Mouse (Mus musculus) macrophage (primary cell): ENCODE data around the gene Gje1. TPM values are rescaled to one million over a fixed set of nuclear protein-coding genes. Genes with fewer than 3 reads are reported as not detected.

Experiments
- H3K27ac ChIP-seq: fragments of 350-480 bp; formaldehyde crosslinking; 2 replicates; pipeline ENCODE4 v1.9.0; 2021
- H3K36me3 ChIP-seq: fragments of 350-480 bp; formaldehyde crosslinking; 2 replicates; pipeline ENCODE4 v1.9.0; 2021; ENCODE audit errors: inconsistent target
- H3K4me3 ChIP-seq: fragments of 350-480 bp; formaldehyde crosslinking; 2 replicates; pipeline ENCODE4 v1.9.0; 2021; ENCODE audit errors: inconsistent target
- H3K79me2 ChIP-seq: fragments of 350-480 bp; formaldehyde crosslinking; 2 replicates; pipeline ENCODE4 v1.9.0; 2021; ENCODE audit errors: inconsistent target
- WGBS: methylation state at CpG from one replicate; pipeline ENCODE4 v1.1.7; 2026; ENCODE audit warnings: inconsistent platforms; ENCODE audit not compliant: missing documents; 5-methylcytosine and 5-hydroxymethylcytosine counted together
- polyA plus RNA-seq: library from polyadenylated mRNA; stranded (reverse); fragments of 250-400 nt; gene quantifications from 3 replicates; pipeline ENCODE4 v1.2.4, GENCODE M21; 2018; ENCODE audit warnings: inconsistent platforms
- total RNA-seq, 78 experiments: library from RNA; depleted of rRNA; stranded (reverse); fragments of 250-400 nt; gene quantifications; 1 replicate in 9 of 78; 2 replicates in 24 of 78; 3 replicates in 43 of 78; 4 replicates in 2 of 78; pipeline ENCODE4 v1.2.4; 2018; ENCODE audit warnings: inconsistent platforms in 56 of 78

The Gje1 gene
- not detected for total RNA-seq (2018; cell fraction: chromatin; rRNA removed)
- total RNA-seq (2018; cell fraction: cytosol; rRNA removed) = not detected
- not detected for total RNA-seq (2018; cell fraction: nucleus; rRNA removed)
- not detected in 3 replicates for polyA plus RNA-seq

DNA sequence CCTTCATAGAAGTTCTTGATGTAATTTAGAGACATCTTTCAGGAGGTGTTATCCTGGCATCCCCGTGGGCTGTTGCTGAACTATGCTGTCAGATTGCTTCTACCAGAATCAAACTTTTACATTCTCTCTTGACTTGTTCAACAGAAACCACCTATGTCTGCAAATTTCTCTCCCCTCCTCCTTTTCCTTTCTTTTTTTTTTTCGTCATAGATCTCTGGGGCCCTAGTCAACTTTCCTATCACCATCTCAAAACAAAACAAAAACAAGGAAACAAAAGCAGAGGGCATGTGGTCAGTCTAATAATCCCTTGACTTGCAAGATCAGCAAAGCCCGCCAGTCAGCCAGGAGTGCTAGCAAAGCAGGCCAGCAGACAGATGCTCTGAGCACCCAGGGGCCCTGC is at the start of gene Gje1:
Gene Gje1 (minus strand): TSS at position 101 of the 400 bp plus-strand sequence.
- WGBS = 89% methylated on average over 3 of the region's 3 CpGs
- H3K27ac ChIP-seq = no peak within 1 kb of the TSS
- no peak within 1 kb of the TSS for H3K4me3 ChIP-seq
- no peaks in the 10 kb centered on the region for H3K79me2 ChIP-seq
- H3K36me3 ChIP-seq = no peaks in the 10 kb centered on the region

GRCm38 (mm10) chr10:14760618-14761017 is 42.6 kb upstream of the Gje1 start:
- Histone ChIP-seq H3K27ac (no peak overlapping the region), H3K79me2 (no peaks in the 10 kb centered on the region), H3K36me3 (no peaks in the 10 kb centered on the region), H3K4me3 (no peak overlapping the region)
- 39% methylated on average over 8 of the region's 8 CpGs for WGBS

- Histone ChIP-seq H3K4me3 (no peak overlapping the region), H3K27ac (no peak overlapping the region)
- 5% methylated on average over 35 of the region's 35 CpGs for whole genome bisulfite sequencing
These were observed 41.9 kb upstream of the Gje1 start for GRCm38 (mm10) chr10:14759665-14760558.

DNA sequence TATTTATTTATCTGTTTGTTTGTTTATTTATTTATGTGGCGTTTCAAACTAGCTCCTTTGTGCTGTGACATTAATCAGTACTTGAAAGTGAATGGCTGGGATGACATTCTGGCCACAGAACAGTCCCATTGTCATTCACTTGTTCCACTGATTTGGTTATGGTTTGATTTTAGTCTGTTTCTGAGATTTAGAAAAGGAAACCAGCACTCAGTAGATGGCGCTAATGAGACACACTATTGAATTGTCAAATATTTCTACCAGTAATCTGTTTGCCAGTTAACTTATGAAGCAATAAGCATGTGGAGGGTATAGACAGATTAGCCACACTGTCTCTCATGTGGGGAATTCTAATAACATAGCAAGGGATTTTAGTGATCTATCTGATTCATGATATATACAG is 16.3 kb upstream of the Gje1 start:
- H3K4me3 ChIP-seq = no peak overlapping the region

More at GRCm38 (mm10) chr10:14759665-14760558, 41.9 kb upstream of the Gje1 start:
- Histone ChIP-seq H3K79me2 (no peaks in the 10 kb centered on the region), H3K36me3 (no peaks in the 10 kb centered on the region)

GRCm38 (mm10) chr10:14725671-14726070 is 7.7 kb upstream of the Gje1 start:
- Histone ChIP-seq H3K36me3 (no peaks in the 10 kb centered on the region), H3K79me2 (no peaks in the 10 kb centered on the region), H3K4me3 (no peak overlapping the region), H3K27ac (no peak overlapping the region)
- WGBS = 92% methylated on average over 9 of the region's 9 CpGs

More for the DNA sequence above, 16.3 kb upstream of the Gje1 start:
- Histone ChIP-seq H3K36me3 (no peaks in the 10 kb centered on the region), H3K27ac (no peak overlapping the region), H3K79me2 (no peaks in the 10 kb centered on the region)
- 12% methylated on average over 2 of the region's 2 CpGs for WGBS

DNA sequence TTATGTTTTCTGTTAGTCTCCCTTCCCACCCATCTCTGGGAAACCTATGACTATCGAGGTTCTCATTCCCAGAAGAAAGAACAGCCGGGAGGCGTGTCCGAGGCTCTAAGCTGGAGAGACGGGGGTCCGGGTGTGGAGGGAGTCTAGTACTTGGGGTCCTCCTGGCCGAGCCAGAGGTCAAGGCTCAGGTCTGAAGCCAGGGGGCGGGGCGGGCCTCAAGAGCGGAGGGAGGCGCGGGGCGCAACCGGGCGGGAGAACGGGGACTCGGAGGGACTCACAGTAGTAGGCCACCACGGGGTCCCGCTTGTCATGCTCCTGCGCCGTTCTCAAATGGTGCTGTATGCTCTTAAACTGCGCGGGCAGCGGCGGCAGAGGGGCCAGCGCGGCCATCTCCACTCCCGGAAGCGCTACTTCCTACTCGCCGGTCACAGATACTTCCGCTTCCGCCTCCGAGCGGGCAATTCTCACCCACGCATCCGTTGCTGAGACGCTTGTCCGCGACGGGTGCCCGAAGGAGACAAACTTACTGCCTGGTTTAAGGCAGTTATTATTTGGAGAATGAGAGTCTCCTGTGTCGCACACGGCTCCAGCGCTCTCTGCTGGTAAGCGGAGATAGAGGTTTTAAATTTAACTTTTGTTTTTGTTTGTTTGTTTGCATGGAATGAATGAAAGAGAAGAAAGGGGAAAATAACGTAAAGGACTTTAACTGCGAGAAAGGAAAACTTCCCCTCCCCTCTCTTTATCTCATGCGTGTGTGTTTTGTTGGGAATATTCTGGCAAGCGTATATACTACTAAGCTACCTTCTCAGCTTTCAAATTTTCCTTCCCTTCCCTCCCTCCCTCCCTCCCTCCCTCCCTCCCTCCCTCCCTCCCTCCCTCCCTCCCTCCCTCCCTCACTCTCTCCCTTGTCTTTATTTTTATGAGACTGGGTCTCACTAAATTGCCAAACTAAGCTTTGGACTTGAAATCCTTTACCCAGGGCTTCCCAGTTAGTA is 12.6 kb downstream of the Gje1 start, which contains the start of the genes Vta1 and Nmbr:
Gene Vta1 (minus strand): TSS at position 489 of the 995 bp plus-strand sequence.
Gene Nmbr (plus strand): TSS at position 520 of the 995 bp plus-strand sequence.
- H3K4me3 ChIP-seq = peak within 1 kb of the TSS; percentile 82
- WGBS = under 1% methylated on average over 47 of the region's 50 CpGs
- H3K36me3 ChIP-seq = no peaks in the 10 kb centered on the region
- peak within 1 kb of the TSS; percentile 49 for H3K27ac ChIP-seq
- H3K79me2 ChIP-seq = peaks cover 50% of the 10 kb centered on the region

DNA sequence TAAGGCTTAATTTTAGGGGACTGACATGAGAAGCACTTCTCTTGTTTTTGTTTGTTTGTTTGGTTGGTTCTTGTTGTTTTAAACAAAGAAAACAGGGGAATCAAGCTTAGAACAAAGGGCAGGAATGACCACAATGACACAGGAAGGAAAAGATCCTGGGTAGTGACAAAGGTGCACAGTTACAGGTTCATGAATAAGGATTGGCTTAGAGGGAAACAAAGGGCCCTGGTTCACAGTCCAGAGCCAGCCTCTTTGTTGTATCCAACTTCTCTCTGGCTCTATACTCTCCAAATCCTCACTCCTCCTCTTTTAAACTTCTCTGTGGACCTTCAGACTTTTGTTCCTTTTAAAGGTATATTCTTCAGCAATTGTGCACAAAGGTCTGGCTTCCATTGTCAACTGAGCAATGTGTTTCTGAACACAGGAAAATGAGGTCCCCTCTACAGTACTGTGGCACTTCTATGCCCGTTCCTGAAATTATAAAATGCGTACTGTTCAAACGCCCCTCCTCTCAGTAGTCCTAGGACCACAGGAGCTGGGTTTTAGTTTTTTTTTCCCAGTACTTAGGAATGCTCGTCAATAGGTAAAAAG is 14.1 kb downstream of the Gje1 start:
- H3K79me2 ChIP-seq = peaks cover 64% of the 10 kb centered on the region
- H3K36me3 ChIP-seq = no peaks in the 10 kb centered on the region
- H3K27ac ChIP-seq = no peak overlapping the region
- peak overlapping the region; percentile 82 for H3K4me3 ChIP-seq
- 38% methylated on average over 4 of the region's 4 CpGs for WGBS

DNA sequence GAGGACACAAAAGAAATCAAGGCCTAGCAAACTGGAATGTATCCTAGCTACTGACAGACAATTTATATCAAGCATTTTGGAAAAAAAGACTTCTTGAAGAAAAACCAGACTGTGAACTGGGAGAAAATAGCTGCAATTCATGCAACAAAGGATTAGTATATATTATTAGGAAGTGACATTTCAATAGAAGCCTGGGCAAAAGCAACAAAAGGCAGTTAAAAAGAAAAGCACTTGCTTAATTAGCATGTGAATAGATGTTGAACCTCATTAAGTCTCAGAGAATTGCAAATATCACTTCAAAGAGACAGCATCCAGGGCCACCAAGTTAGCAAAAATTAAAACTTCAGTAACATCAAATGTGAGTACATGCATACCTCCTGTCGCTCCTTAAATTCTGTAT is 14.8 kb downstream of the Gje1 start:
- H3K79me2 ChIP-seq = peaks cover 71% of the 10 kb centered on the region
- H3K36me3 ChIP-seq = no peaks in the 10 kb centered on the region
- H3K27ac ChIP-seq = no peak overlapping the region
- WGBS = 93% methylated on average over 1 of the region's 1 CpGs
- no peak overlapping the region for H3K4me3 ChIP-seq

- 94% methylated on average over 3 of the region's 3 CpGs for WGBS
- H3K4me3 ChIP-seq = no peak overlapping the region
- H3K79me2 ChIP-seq = peaks cover 91% of the 10 kb centered on the region
These were observed 27.7 kb downstream of the Gje1 start for GRCm38 (mm10) chr10:14690349-14690748.

GRCm38 (mm10) chr10:14688785-14689442 is 29.1 kb downstream of the Gje1 start:
- WGBS = 88% methylated on average over 6 of the region's 6 CpGs
- H3K4me3 ChIP-seq = no peak overlapping the region

More at GRCm38 (mm10) chr10:14690349-14690748, 27.7 kb downstream of the Gje1 start:
- peaks cover 20% of the 10 kb centered on the region for H3K36me3 ChIP-seq
- H3K27ac ChIP-seq = no peak overlapping the region

GRCm38 (mm10) chr10:14685663-14686062 is 32.4 kb downstream of the Gje1 start:
- H3K36me3 ChIP-seq = peaks cover 26% of the 10 kb centered on the region
- peaks cover 44% of the 10 kb centered on the region for H3K79me2 ChIP-seq
- 100% methylated on average over 1 of the region's 1 CpGs for WGBS
- H3K27ac ChIP-seq = no peak overlapping the region
- no peak overlapping the region for H3K4me3 ChIP-seq

More at GRCm38 (mm10) chr10:14688785-14689442, 29.1 kb downstream of the Gje1 start:
- Histone ChIP-seq H3K79me2 (peaks cover 76% of the 10 kb centered on the region), H3K27ac (no peak overlapping the region), H3K36me3 (peaks cover 25% of the 10 kb centered on the region)

GRCm38 (mm10) chr10:14666147-14666546 is 51.9 kb downstream of the Gje1 start:
- Histone ChIP-seq H3K36me3 (peaks cover 33% of the 10 kb centered on the region), H3K27ac (no peak overlapping the region), H3K4me3 (no peak overlapping the region), H3K79me2 (no peaks in the 10 kb centered on the region)
- 100% methylated on average over 2 of the region's 2 CpGs for WGBS
